Mouse (Mus musculus) megakaryocyte, embryonic 14.5 days (primary cell): ENCODE measurements around the gene Rsph10b.

Source experiments
- FLI1 ChIP-seq: IDR thresholded peaks from 2 replicates; pipeline ENCODE4 v1.6.1; 2012; ENCODE audit warnings: low read length, inconsistent platforms, mixed read lengths
- GATA1 ChIP-seq: IDR thresholded peaks from 3 replicates; pipeline ENCODE4 v1.6.1; 2012; ENCODE audit warnings: mixed read lengths, low read length, inconsistent platforms, borderline replicate concordance

GRCm38 (mm10) chr5:143994632-143995365 lies 62.0 kb downstream of the Rsph10b start:
- TF ChIP-seq FLI1, result no peak
- no peak for TF ChIP-seq GATA1
